Mouse (Mus musculus) neural tube, embryonic 15.5 days (tissue): ENCODE measurements around the gene 2010111I01Rik. TPM values are rescaled to one million over a fixed set of nuclear protein-coding genes. Genes with fewer than 3 reads are reported as not detected.

Experiments
- ATAC-seq: fragments of 200-750 bp; cut with Nextera tagmentation; 2 replicates; pipeline ENCODE4 v1.8.0; 2017; ENCODE audit warnings: mild to moderate bottlenecking, moderate TSS enrichment, moderate library complexity; ENCODE audit not compliant: low FRiP score
- H3K27ac ChIP-seq: fragments of 300-500 bp; sonication (generic); replicated peaks from 2 replicates; pipeline ENCODE4 v1.5.1; 2015; ENCODE audit warnings: mild to moderate bottlenecking, inconsistent platforms
- H3K27me3 ChIP-seq: fragments of 300-500 bp; sonication (generic); replicated peaks from 2 replicates; pipeline ENCODE4 v1.6.1; 2015; ENCODE audit warnings: inconsistent platforms
- H3K36me3 ChIP-seq: fragments of 300-500 bp; sonication (generic); 2 replicates; pipeline ENCODE4 v1.6.1; 2015; ENCODE audit warnings: inconsistent platforms
- H3K4me1 ChIP-seq: fragments of 300-500 bp; sonication (generic); 2 replicates; pipeline ENCODE4 v1.6.1; 2015; ENCODE audit warnings: inconsistent platforms
- H3K4me2 ChIP-seq: fragments of 300-500 bp; sonication (generic); 2 replicates; pipeline ENCODE4 v1.6.1; 2015; ENCODE audit warnings: inconsistent platforms, mild to moderate bottlenecking, moderate library complexity
- H3K4me3 ChIP-seq: fragments of 300-500 bp; sonication (generic); replicated peaks from 2 replicates; pipeline ENCODE4 v1.5.1; 2015; ENCODE audit warnings: mild to moderate bottlenecking, inconsistent platforms
- H3K9ac ChIP-seq: fragments of 300-500 bp; sonication (generic); replicated peaks from 2 replicates; pipeline ENCODE4 v1.6.1; 2015; ENCODE audit warnings: mild to moderate bottlenecking, inconsistent platforms
- H3K9me3 ChIP-seq: fragments of 300-500 bp; sonication (generic); replicated peaks from 2 replicates; pipeline ENCODE4 v1.6.1; 2016; ENCODE audit warnings: inconsistent platforms
- whole genome bisulfite sequencing: fragments of 180-500 bp; shearing (Covaris S2); methylation state at CpG from one replicate; pipeline ENCODE4 v1.1.7; 2015; ENCODE audit warnings: mixed read lengths; 5-methylcytosine and 5-hydroxymethylcytosine counted together
- polyA plus RNA-seq: library from polyadenylated mRNA; unstranded; fragments of >200 nt; fragmentation: Nextera tagmentation; extraction: Ambion mirVana; gene quantifications from 2 replicates; pipeline ENCODE4 v1.2.1, GENCODE M21; 2015

Gene 2010111I01Rik
- polyA plus RNA-seq, 1 experiment from 2014 or later: 36.1 TPM

GRCm38 (mm10) chr13:63120296-63120695 lies 155.6 kb downstream of the 2010111I01Rik start:
- H3K9me3 ChIP-seq: no peaks in the 10 kb centered on the region
- H3K4me2 ChIP-seq: no peak overlapping the region
- 95% methylated on average over 2 of the region's 2 CpGs for WGBS
- no peak overlapping the region for H3K27ac ChIP-seq
- no peak overlapping the region for H3K9ac ChIP-seq
- no peaks in the 10 kb centered on the region for H3K4me1 ChIP-seq
- no peak for ATAC-seq
- no peak overlapping the region for H3K4me3 ChIP-seq
- H3K27me3 ChIP-seq: no peaks in the 10 kb centered on the region
- H3K36me3 ChIP-seq: no peaks in the 10 kb centered on the region; the same call in 1 of the 2 replicates

DNA sequence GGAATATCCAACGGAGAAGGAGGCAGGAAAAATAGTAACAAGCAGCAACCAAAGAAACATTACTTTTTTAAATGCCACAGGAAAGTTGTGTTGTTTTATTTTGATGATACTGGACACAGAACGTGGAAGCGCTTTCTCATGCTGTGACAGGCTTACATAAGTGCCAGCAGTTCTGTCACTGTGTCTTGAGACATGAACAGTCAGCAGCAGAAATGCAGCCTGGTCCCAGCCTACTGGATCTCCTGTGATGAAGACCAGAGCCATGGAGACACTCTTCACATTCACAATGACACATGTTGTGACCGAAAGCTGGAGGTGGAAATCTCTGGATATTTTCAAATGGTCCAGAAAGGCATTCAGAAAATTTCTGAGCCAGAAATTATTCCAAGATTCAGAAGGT lies 157.1 kb downstream of the 2010111I01Rik start:
- Histone ChIP-seq H3K36me3 (no peaks in the 10 kb centered on the region; the same call in 1 of the 2 replicates), H3K4me3 (no peak overlapping the region), H3K4me2 (no peak overlapping the region), H3K9me3 (no peaks in the 10 kb centered on the region), H3K27me3 (no peaks in the 10 kb centered on the region), H3K9ac (no peak overlapping the region), H3K4me1 (no peaks in the 10 kb centered on the region), H3K27ac (no peak overlapping the region)
- no peak for ATAC-seq
- 85% methylated on average over 4 of the region's 4 CpGs for WGBS

DNA sequence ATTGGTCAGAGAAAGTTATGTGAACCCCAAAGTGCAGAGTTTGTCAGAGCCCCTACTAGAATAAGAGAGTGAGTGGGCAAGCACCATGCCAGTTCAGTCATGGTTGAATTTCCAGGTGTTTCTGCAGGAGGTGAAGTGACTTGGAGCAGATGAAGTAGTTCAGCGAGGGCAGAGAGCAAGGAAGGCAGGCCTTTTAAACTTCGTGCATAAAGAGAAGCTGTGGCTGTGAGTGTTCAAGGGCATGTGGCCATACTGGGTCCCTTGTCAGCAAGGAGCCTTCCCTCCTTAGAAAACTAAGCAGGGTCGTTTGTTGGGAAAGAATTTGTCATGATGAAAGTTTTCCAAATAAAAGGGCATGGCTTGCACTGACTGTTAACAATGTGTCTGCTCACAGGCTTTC lies 161.5 kb downstream of the 2010111I01Rik start:
- H3K9ac ChIP-seq: no peak overlapping the region
- H3K27me3 ChIP-seq: no peaks in the 10 kb centered on the region
- no peak overlapping the region for H3K4me2 ChIP-seq
- no peaks in the 10 kb centered on the region for H3K36me3 ChIP-seq
- H3K27ac ChIP-seq: no peak overlapping the region
- no peaks in the 10 kb centered on the region for H3K4me1 ChIP-seq
- ATAC-seq: no peak
- no peak overlapping the region for H3K4me3 ChIP-seq
- 63% methylated on average over 3 of the region's 3 CpGs for WGBS
- H3K9me3 ChIP-seq: peaks cover 7% of the 10 kb centered on the region; the same call in 1 of the 2 replicates

DNA sequence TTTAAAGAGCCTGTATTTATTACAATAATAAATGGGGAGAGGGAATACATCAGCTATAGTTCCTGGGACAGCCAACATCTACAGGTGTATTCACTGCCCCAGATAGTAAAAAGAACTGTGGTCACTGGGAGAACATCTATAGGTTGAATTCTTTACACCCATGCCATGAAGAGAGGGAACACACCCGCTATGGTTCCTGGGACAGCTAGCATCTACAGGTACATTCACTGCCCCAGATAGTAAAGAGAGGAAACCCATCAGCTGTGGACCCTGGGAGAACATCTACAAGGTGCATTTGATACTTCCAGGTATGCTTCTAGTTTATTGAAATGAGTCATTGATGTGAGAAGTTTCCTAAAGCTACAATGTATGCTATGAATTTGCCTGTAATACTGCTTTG lies 162.8 kb downstream of the 2010111I01Rik start:
- Histone ChIP-seq H3K4me2 (no peak overlapping the region), H3K4me1 (no peaks in the 10 kb centered on the region), H3K9ac (no peak overlapping the region), H3K27ac (no peak overlapping the region), H3K9me3 (peaks cover 7% of the 10 kb centered on the region; the same call in 1 of the 2 replicates), H3K27me3 (no peaks in the 10 kb centered on the region), H3K36me3 (no peaks in the 10 kb centered on the region), H3K4me3 (no peak overlapping the region)
- 94% methylated on average over 1 of the region's 1 CpGs for WGBS
- no peak for ATAC-seq

GRCm38 (mm10) chr13:63134879-63135421 lies 170.3 kb downstream of the 2010111I01Rik start:
- Histone ChIP-seq H3K27me3 (no peaks in the 10 kb centered on the region), H3K4me1 (no peaks in the 10 kb centered on the region), H3K27ac (no peak overlapping the region), H3K4me3 (no peak overlapping the region), H3K9me3 (no peaks in the 10 kb centered on the region), H3K36me3 (no peaks in the 10 kb centered on the region), H3K4me2 (no peak overlapping the region), H3K9ac (no peak overlapping the region)
- WGBS: 90% methylated on average over 5 of the region's 5 CpGs
- no peak for ATAC-seq

DNA sequence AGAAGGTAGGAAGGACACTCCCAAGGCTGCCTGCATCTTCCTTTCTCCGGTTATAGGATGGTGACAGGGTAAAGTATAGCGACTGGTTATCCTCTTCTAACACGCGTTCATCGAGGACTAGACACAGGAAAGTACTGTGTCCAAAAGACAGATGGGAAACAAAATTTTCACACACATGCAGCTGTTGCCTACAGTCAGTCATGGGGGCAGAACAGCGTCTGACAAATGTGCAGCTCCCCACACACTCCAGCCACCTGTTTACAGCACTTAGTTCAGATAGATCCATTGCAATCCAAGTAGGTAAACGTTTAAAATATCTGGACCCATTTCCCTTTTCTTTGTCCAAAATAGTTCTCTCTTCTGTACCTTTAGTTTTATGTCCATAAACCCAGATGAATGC lies 171.3 kb downstream of the 2010111I01Rik start:
- H3K36me3 ChIP-seq: no peaks in the 10 kb centered on the region
- no peak overlapping the region for H3K4me2 ChIP-seq
- no peaks in the 10 kb centered on the region for H3K9me3 ChIP-seq
- H3K4me1 ChIP-seq: no peaks in the 10 kb centered on the region
- no peaks in the 10 kb centered on the region for H3K27me3 ChIP-seq
- no peak overlapping the region for H3K4me3 ChIP-seq
- 91% methylated on average over 7 of the region's 7 CpGs for WGBS
- H3K9ac ChIP-seq: no peak overlapping the region
- H3K27ac ChIP-seq: no peak overlapping the region
- no peak for ATAC-seq

DNA sequence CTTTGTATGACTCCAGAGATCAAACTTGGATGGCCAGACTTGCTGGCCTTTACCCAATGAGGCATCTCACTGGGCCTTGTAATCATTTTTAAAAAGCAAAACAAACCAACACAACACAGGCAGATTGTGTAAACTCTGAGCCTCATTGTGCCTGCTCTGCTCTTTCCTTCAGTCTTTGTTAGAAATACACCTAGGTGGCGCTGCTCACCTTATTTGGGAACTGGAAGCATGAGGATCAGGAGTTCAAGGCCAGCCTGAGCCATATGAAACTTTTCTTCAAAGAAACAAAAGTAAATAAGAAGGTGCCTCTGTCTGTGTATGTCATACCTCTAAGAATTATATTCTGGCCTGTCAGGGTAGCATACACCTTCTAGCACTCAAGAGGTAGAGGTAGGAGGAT lies 172.1 kb downstream of the 2010111I01Rik start:
- Histone ChIP-seq H3K4me1 (no peaks in the 10 kb centered on the region), H3K27me3 (no peaks in the 10 kb centered on the region), H3K9ac (no peak overlapping the region), H3K27ac (no peak overlapping the region), H3K4me2 (no peak overlapping the region), H3K36me3 (no peaks in the 10 kb centered on the region), H3K9me3 (no peaks in the 10 kb centered on the region), H3K4me3 (no peak overlapping the region)
- no peak for ATAC-seq
- WGBS: 85% methylated on average over 1 of the region's 1 CpGs

DNA sequence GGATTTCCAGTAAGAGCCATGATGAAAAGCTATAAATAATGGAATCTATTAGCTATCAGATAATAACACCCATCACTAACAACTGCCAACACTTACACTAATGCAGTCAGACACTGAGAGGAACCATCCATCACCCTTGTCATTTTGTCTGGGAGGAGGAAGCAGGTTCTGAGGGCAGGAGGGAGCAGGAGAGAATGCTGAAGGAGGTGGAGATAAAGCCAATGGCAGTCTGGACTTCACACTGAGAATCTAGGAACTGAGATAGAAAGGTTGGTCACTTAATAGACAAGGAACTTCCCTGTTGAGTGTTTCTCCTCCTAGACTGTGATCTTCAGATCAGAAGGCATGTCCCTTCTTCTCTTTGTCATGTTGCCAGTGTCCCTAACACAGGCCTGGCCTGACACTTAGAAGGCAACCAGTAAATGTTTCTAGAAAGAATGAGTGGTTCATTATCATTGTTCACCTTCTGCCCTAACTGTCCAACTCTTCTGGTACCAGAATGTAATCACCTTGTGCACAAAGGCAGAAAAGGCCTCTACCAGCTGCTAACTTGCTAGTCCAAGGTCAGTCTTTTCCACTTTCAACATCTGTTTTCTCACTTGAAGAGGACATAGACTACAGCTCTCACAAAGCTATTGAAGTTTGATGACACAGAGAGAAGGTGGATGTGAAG lies 173.8 kb downstream of the 2010111I01Rik start:
- no peaks in the 10 kb centered on the region for H3K9me3 ChIP-seq
- H3K4me1 ChIP-seq: no peaks in the 10 kb centered on the region
- H3K4me3 ChIP-seq: no peak overlapping the region
- no peaks in the 10 kb centered on the region for H3K27me3 ChIP-seq
- H3K4me2 ChIP-seq: no peak overlapping the region
- no peak for ATAC-seq
- no peaks in the 10 kb centered on the region for H3K36me3 ChIP-seq
- no peak overlapping the region for H3K27ac ChIP-seq
- H3K9ac ChIP-seq: no peak overlapping the region

DNA sequence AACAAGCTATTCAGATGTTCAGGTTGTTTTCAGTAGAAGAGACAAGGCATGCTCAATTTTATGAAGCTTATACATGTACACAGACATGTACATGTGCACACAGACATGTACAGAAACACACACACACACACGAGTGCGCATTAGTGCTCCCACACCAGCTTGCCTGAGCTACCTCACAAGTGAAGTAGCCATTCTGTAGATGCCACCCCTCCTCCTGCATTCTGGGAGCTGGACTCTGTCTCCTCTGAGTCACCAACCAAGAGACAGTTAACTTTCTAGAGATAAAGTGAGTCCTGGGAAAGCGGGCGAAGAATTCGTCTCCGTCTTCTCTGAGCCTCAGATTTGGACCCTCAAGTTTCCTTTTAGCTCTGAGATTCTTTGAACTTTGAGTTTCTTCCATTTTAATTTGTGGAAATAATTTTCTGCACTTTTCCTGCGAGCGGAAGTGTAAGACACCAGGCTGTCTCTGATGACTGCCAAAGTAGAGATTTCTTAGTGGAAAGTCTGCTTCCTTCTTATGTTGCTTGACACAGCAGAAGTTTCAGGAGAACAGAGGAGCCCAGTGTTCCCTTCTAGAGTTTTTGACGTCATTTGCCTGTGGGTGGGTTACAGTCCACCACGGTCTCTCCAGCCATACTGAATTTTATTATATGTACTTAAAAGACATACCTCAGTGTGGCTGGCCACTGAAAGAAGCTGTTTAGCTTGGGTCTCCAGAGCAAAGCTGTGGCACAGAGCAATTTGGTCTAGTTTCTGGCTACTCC lies 175.0 kb downstream of the 2010111I01Rik start:
- Histone ChIP-seq H3K36me3 (no peaks in the 10 kb centered on the region), H3K9ac (no peak overlapping the region), H3K9me3 (no peaks in the 10 kb centered on the region), H3K27me3 (no peaks in the 10 kb centered on the region), H3K27ac (no peak overlapping the region), H3K4me2 (no peak overlapping the region), H3K4me3 (no peak overlapping the region), H3K4me1 (no peaks in the 10 kb centered on the region)
- WGBS: 83% methylated on average over 10 of the region's 10 CpGs
- no peak for ATAC-seq

GRCm38 (mm10) chr13:63140784-63141183 lies 176.1 kb downstream of the 2010111I01Rik start:
- H3K27me3 ChIP-seq: no peaks in the 10 kb centered on the region
- no peaks in the 10 kb centered on the region for H3K9me3 ChIP-seq
- no peak overlapping the region for H3K27ac ChIP-seq
- no peaks in the 10 kb centered on the region for H3K36me3 ChIP-seq
- no peak overlapping the region for H3K9ac ChIP-seq
- no peak overlapping the region for H3K4me2 ChIP-seq
- no peak overlapping the region for H3K4me3 ChIP-seq
- 91% methylated on average over 6 of the region's 6 CpGs for WGBS
- ATAC-seq: no peak
- H3K4me1 ChIP-seq: no peaks in the 10 kb centered on the region

DNA sequence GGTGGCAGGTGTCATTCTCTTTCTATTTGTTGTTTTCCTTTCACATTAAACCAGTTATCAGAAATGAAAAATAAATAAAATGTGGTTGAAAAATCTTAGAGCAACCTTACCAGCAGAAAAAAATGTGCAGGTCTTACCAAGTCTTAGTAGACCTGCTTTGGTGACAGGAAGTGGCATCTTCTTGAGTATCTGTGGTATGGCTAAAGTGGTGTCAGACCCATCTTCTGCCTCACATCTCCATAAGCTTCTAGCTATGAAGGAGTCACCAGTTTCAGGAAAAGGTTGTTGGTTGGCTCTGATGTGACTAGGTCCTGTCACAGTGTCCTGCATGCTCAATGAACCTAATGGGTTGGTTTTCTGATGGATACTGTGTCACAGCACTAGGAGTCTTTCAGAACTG lies 176.6 kb downstream of the 2010111I01Rik start:
- Histone ChIP-seq H3K4me1 (no peaks in the 10 kb centered on the region), H3K4me3 (no peak overlapping the region), H3K9me3 (no peaks in the 10 kb centered on the region), H3K27me3 (no peaks in the 10 kb centered on the region), H3K36me3 (no peaks in the 10 kb centered on the region), H3K27ac (no peak overlapping the region), H3K4me2 (no peak overlapping the region), H3K9ac (no peak overlapping the region)
- no peak for ATAC-seq

- Histone ChIP-seq H3K9ac (no peak overlapping the region), H3K9me3 (no peaks in the 10 kb centered on the region), H3K36me3 (no peaks in the 10 kb centered on the region), H3K27ac (no peak overlapping the region), H3K4me3 (no peak overlapping the region), H3K4me2 (no peak overlapping the region), H3K4me1 (no peaks in the 10 kb centered on the region), H3K27me3 (no peaks in the 10 kb centered on the region)
- 58% methylated on average over 4 of the region's 4 CpGs for WGBS
- no peak for ATAC-seq
Observed at GRCm38 (mm10) chr13:63146604-63147188, 182.0 kb downstream of the 2010111I01Rik start.
